Mouse (Mus musculus) thymus, postnatal 4 days (tissue): ENCODE measurements around the gene N4bp2l2.

Experiments used
- DNase-seq: peaks from one replicate; pipeline ENCODE4 v3.0.0; 2021

Gene N4bp2l2

DNA sequence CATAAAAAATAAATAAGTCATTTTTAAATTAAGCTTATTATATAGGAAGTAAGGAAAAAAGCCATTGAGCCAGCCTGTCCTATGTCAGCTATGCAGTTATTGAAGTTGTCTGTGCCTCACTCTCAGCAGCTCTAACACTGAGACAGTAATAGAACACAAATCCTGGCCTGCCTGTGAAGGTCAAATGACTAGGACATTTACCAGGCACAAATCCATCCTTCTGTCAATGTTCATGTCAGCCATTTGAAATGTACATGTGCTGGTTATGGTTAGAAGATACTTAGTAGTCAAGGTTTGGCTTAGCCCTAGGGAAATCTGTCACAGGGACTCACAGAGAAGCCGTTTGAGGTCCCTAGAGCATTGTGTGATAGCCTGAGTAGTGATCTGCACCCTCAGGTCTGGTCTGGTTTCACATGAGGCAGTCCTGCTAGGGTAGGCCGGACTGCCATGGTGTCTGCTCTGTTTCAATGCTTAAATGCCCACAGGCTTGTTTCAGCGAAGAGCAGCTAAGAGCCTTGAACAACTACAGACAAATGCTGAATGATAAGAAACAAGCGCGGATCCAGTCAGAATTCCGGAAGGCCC lies 106.4 kb downstream of the N4bp2l2 start:
- DNase-seq, result no peak
